Mouse (Mus musculus): ENCODE results near the gene Dcpp3. TPM values are rescaled to one million over a fixed set of nuclear protein-coding genes. Genes with fewer than 3 reads are reported as not detected.

The Dcpp3 gene
- polyA plus RNA-seq (2012; rRNA removed): not detected in 2 replicates

GRCm38 (mm10) chr17:23917158-23917557 is at the start of gene Dcpp3:
Dcpp3 (plus strand) TSS chr17:23917458.

GRCm38 (mm10) chr17:23867756-23868155 is 49.5 kb upstream of the Dcpp3 start, which contains the start of gene Prss21:
Prss21 (plus strand) TSS chr17:23868056.

GRCm38 (mm10) chr17:23880576-23880975 is 36.7 kb upstream of the Dcpp3 start, which contains the start of the genes Dcpp1 and Dcpp2:
Dcpp1 (plus strand) TSS chr17:23880876.
Dcpp2 (plus strand) TSS chr17:23880880.

GRCm38 (mm10) chr17:23941372-23941771 is 24.1 kb downstream of the Dcpp3 start, which contains the start of gene Sbp:
Sbp (plus strand) TSS chr17:23941672.

GRCm38 (mm10) chr17:23955174-23955573 is 37.9 kb downstream of the Dcpp3 start, which contains the start of gene Sbpl:
Sbpl (minus strand) TSS chr17:23955274.

Other genes starting within 250 kb of the Dcpp3 start
- 15.2 and 19.3 TPM in 2 replicates for gene Hcfc1r1, start 243.9 kb upstream of the Dcpp3 start, polyA plus RNA-seq (2012; rRNA removed)
- gene Thoc6, start 243.6 kb upstream of the Dcpp3 start, polyA plus RNA-seq (2012; rRNA removed): 12.8 and 12.9 TPM in 2 replicates
- 4.9 TPM in 2 replicates for gene Tnfrsf12a, start 240.0 kb upstream of the Dcpp3 start, polyA plus RNA-seq (2012; rRNA removed)
- gene Cldn6, start 238.2 kb upstream of the Dcpp3 start, polyA plus RNA-seq (2012; rRNA removed): 2.8 and 3.0 TPM in 2 replicates
- gene Cldn9, start 233.4 kb upstream of the Dcpp3 start, polyA plus RNA-seq (2012; rRNA removed): 0.05 TPM in 2 replicates
- gene 1520401A03Rik, start 194.7 kb upstream of the Dcpp3 start, polyA plus RNA-seq (2012; rRNA removed): 0.02 and 0.05 TPM in 2 replicates
- 15.3 and 19.6 TPM in 2 replicates for gene Pkmyt1, start 191.1 kb upstream of the Dcpp3 start, polyA plus RNA-seq (2012; rRNA removed)
- 2.7 and 3.4 TPM in 2 replicates for gene Paqr4, start 176.6 kb upstream of the Dcpp3 start, polyA plus RNA-seq (2012; rRNA removed)
- gene Kremen2, start 171.6 kb upstream of the Dcpp3 start, polyA plus RNA-seq (2012; rRNA removed): not detected in 2 replicates
- 5.5 and 5.8 TPM in 2 replicates for gene Flywch1, start 145.9 kb upstream of the Dcpp3 start, polyA plus RNA-seq (2012; rRNA removed)
- 1.1 and 1.3 TPM in 2 replicates for gene Flywch2, start 131.4 kb upstream of the Dcpp3 start, polyA plus RNA-seq (2012; rRNA removed)
- gene Srrm2, start 126.9 kb upstream of the Dcpp3 start, polyA plus RNA-seq (2012; rRNA removed): 98.2 and 129 TPM in 2 replicates
- 283 and 284 TPM in 2 replicates for gene Elob, start 88.3 kb upstream of the Dcpp3 start, polyA plus RNA-seq (2012; rRNA removed)
- gene Prss33, start 81.4 kb upstream of the Dcpp3 start, polyA plus RNA-seq (2012; rRNA removed): not detected in 2 replicates
- not detected in 2 replicates for gene Prss32, start 73.6 kb upstream of the Dcpp3 start, polyA plus RNA-seq (2012; rRNA removed)
- gene Prss41, start 73.3 kb upstream of the Dcpp3 start, polyA plus RNA-seq (2012; rRNA removed): 0.14 and 0.19 TPM in 2 replicates
- gene Prss21, start 49.4 kb upstream of the Dcpp3 start, polyA plus RNA-seq (2012; rRNA removed): not detected in 2 replicates
- gene Dcpp1, start 36.6 kb upstream of the Dcpp3 start, polyA plus RNA-seq (2012; rRNA removed): not detected in 2 replicates
- not detected in 2 replicates for gene Dcpp2, start 36.6 kb upstream of the Dcpp3 start, polyA plus RNA-seq (2012; rRNA removed)
- gene Sbp, start 24.2 kb downstream of the Dcpp3 start, polyA plus RNA-seq (2012; rRNA removed): not detected in 2 replicates
- gene Sbpl, start 37.8 kb downstream of the Dcpp3 start, polyA plus RNA-seq (2012; rRNA removed): not detected in 2 replicates
- 0.14 and 0.16 TPM in 2 replicates for gene Prss30, start 63.1 kb downstream of the Dcpp3 start, polyA plus RNA-seq (2012; rRNA removed)
- not detected in 2 replicates for gene Prss22, start 80.6 kb downstream of the Dcpp3 start, polyA plus RNA-seq (2012; rRNA removed)
- not detected in 2 replicates for gene Prss27, start 120.7 kb downstream of the Dcpp3 start, polyA plus RNA-seq (2012; rRNA removed)
- gene Kctd5, start 156.0 kb downstream of the Dcpp3 start, polyA plus RNA-seq (2012; rRNA removed): 7.4 and 7.8 TPM in 2 replicates
- gene Pdpk1, start 233.5 kb downstream of the Dcpp3 start, polyA plus RNA-seq (2012; rRNA removed): 8.0 and 9.4 TPM in 2 replicates
- 12.7 and 13.7 TPM in 2 replicates for gene Amdhd2, start 246.3 kb downstream of the Dcpp3 start, polyA plus RNA-seq (2012; rRNA removed)